Mouse (Mus musculus) thymus, adult 18-20 months (tissue): ENCODE measurements around the gene Pdgfb.
A peak's percentile ranks its signal among the peaks of the same experiment; 100 is the strongest.

ENCODE experiments used
- DNase-seq, 2 experiments: peaks; one replicate each; pipeline ENCODE4 v3.0.0; 2022; ENCODE audit warnings: mixed read lengths in 2 of 2

Pdgfb gene

GRCm38 (mm10) chr15:80008461-80008860 is 6.3 kb downstream of the Pdgfb start:
- no peak for DNase-seq

GRCm38 (mm10) chr15:80006156-80006555 is 8.6 kb downstream of the Pdgfb start:
- no peak for DNase-seq

GRCm38 (mm10) chr15:80005436-80005835 is 9.3 kb downstream of the Pdgfb start:
- DNase-seq = no peak

GRCm38 (mm10) chr15:80004644-80005340 is 10.0 kb downstream of the Pdgfb start:
- no peak for DNase-seq

GRCm38 (mm10) chr15:80003581-80003980 is 11.2 kb downstream of the Pdgfb start:
- DNase-seq = no peak

GRCm38 (mm10) chr15:80001601-80002000 is 13.2 kb downstream of the Pdgfb start:
- no peak for DNase-seq

- DNase-seq = no peak
These were observed 14.1 kb downstream of the Pdgfb start for GRCm38 (mm10) chr15:80000694-80001093.

GRCm38 (mm10) chr15:79997988-79998387 is 16.8 kb downstream of the Pdgfb start:
- DNase-seq = no peak

GRCm38 (mm10) chr15:79996781-79997180 is 18.0 kb downstream of the Pdgfb start:
- no peak for DNase-seq

- no peak for DNase-seq
These were observed 19.2 kb downstream of the Pdgfb start for GRCm38 (mm10) chr15:79995552-79995951.

- DNase-seq = no peak
These were observed 20.2 kb downstream of the Pdgfb start for GRCm38 (mm10) chr15:79994566-79994965.

GRCm38 (mm10) chr15:79986182-79986581 is 28.6 kb downstream of the Pdgfb start:
- no peak for DNase-seq

- DNase-seq = no peak
These were observed 29.3 kb downstream of the Pdgfb start for GRCm38 (mm10) chr15:79985471-79985870.

- DNase-seq = no peak
These were observed 30.6 kb downstream of the Pdgfb start for GRCm38 (mm10) chr15:79984152-79984551.

- no peak for DNase-seq
These were observed 34.1 kb downstream of the Pdgfb start for GRCm38 (mm10) chr15:79980716-79981115.

- DNase-seq = no peak
These were observed 42.6 kb downstream of the Pdgfb start for GRCm38 (mm10) chr15:79972186-79972585.

- no peak for DNase-seq
These were observed 43.8 kb downstream of the Pdgfb start, which contains the start of gene Cbx7 for GRCm38 (mm10) chr15:79970940-79971339. Gene Cbx7 (minus strand): TSS chr15:79971119.

- DNase-seq = no peak
These were observed 44.3 kb downstream of the Pdgfb start for GRCm38 (mm10) chr15:79970491-79970890.

- DNase-seq = no peak
These were observed 47.4 kb downstream of the Pdgfb start for GRCm38 (mm10) chr15:79967346-79967745.

GRCm38 (mm10) chr15:79964376-79964775 is 50.4 kb downstream of the Pdgfb start:
- DNase-seq = no peak

- no peak for DNase-seq
These were observed 52.1 kb downstream of the Pdgfb start for GRCm38 (mm10) chr15:79962661-79963060.

GRCm38 (mm10) chr15:79961366-79961921 is 53.3 kb downstream of the Pdgfb start:
- no peak for DNase-seq

GRCm38 (mm10) chr15:79958418-79958817 is 56.4 kb downstream of the Pdgfb start:
- no peak for DNase-seq

GRCm38 (mm10) chr15:79956559-79956958 is 58.2 kb downstream of the Pdgfb start:
- DNase-seq = peak in 1 of 2 experiments; percentile 32

GRCm38 (mm10) chr15:79953470-79953869 is 61.3 kb downstream of the Pdgfb start:
- no peak for DNase-seq
